Mouse (Mus musculus): ENCODE results near the gene Atp7b.

Atp7b gene

GRCm38 (mm10) chr8:22025241-22025640 is 34.9 kb downstream of the Atp7b start:
- DNase-seq (ENCODE audit: low spot score in 2 of 2) = no peak

- DNase-seq (ENCODE audit: low spot score in 2 of 2) = no peak
These were observed 37.9 kb downstream of the Atp7b start for GRCm38 (mm10) chr8:22022244-22022643.

- DNase-seq (ENCODE audit: low spot score in 2 of 2) = no peak
These were observed 40.6 kb downstream of the Atp7b start for GRCm38 (mm10) chr8:22019498-22019897.

- DNase-seq (ENCODE audit: low spot score in 2 of 2) = no peak
These were observed 42.4 kb downstream of the Atp7b start for GRCm38 (mm10) chr8:22017731-22018130.

GRCm38 (mm10) chr8:22013034-22013707 is 46.9 kb downstream of the Atp7b start:
- DNase-seq (ENCODE audit: low spot score in 2 of 2) = no peak

GRCm38 (mm10) chr8:22009403-22009802 is 50.7 kb downstream of the Atp7b start:
- no peak for DNase-seq (ENCODE audit: low spot score in 2 of 2)

- no peak for DNase-seq (ENCODE audit: low spot score in 2 of 2)
These were observed 53.7 kb downstream of the Atp7b start for GRCm38 (mm10) chr8:22006423-22006822.

GRCm38 (mm10) chr8:22004750-22005522 is 55.2 kb downstream of the Atp7b start:
- DNase-seq (ENCODE audit: low spot score in 2 of 2) = no peak

- no peak for DNase-seq (ENCODE audit: low spot score in 2 of 2)
These were observed 64.9 kb downstream of the Atp7b start for GRCm38 (mm10) chr8:21995181-21995580.

GRCm38 (mm10) chr8:21992184-21992583 is 67.9 kb downstream of the Atp7b start:
- peak in 1 of 2 experiments; percentile 41 for DNase-seq (ENCODE audit: low spot score in 2 of 2)

GRCm38 (mm10) chr8:21981664-21982337 is 78.3 kb downstream of the Atp7b start:
- no peak for DNase-seq (ENCODE audit: low spot score in 2 of 2)

- no peak for DNase-seq (ENCODE audit: low spot score in 2 of 2)
These were observed 81.9 kb downstream of the Atp7b start for GRCm38 (mm10) chr8:21978193-21978592.

GRCm38 (mm10) chr8:21969475-21969874 is 90.6 kb downstream of the Atp7b start, which contains the start of gene Ccdc70:
Gene Ccdc70 (plus strand): TSS chr8:21969775.
- DNase-seq (ENCODE audit: low spot score in 2 of 2) = no peak

- no peak for DNase-seq (ENCODE audit: low spot score in 2 of 2)
These were observed 93.5 kb downstream of the Atp7b start for GRCm38 (mm10) chr8:21966646-21967045.

GRCm38 (mm10) chr8:21958414-21958813 is 101.7 kb downstream of the Atp7b start, which contains the start of gene Fam90a1a:
Gene Fam90a1a (plus strand): TSS chr8:21958714.
- DNase-seq (ENCODE audit: low spot score in 2 of 2) = no peak

- DNase-seq (ENCODE audit: low spot score in 2 of 2) = no peak
These were observed 103.8 kb downstream of the Atp7b start for GRCm38 (mm10) chr8:21956336-21956735.

- peak; percentile 7 to 44 for DNase-seq (ENCODE audit: low spot score in 2 of 2)
These were observed 104.8 kb downstream of the Atp7b start for GRCm38 (mm10) chr8:21955321-21955720.

GRCm38 (mm10) chr8:21947311-21948017 is 112.6 kb downstream of the Atp7b start:
- no peak for DNase-seq (ENCODE audit: low spot score in 2 of 2)

GRCm38 (mm10) chr8:21946462-21946861 is 113.6 kb downstream of the Atp7b start, which contains the start of gene Defb13:
Gene Defb13 (plus strand): TSS chr8:21946762.
- no peak for DNase-seq (ENCODE audit: low spot score in 2 of 2)
